Mouse (Mus musculus) forebrain, embryonic 11.5 days (tissue): ENCODE results near the gene Slc25a10. TPM values are rescaled to one million over a fixed set of nuclear protein-coding genes. Genes with fewer than 3 reads are reported as not detected.

Source experiments
- ATAC-seq: fragments of 200-750 bp; cut with Nextera tagmentation; replicated peaks from 2 replicates; pipeline ENCODE4 v1.8.0; 2017; ENCODE audit warnings: moderate TSS enrichment; ENCODE audit not compliant: low FRiP score
- DNase-seq: peaks from one replicate; pipeline ENCODE4 v3.0.0-alpha.2; 2017; ENCODE audit warnings: low spot score
- H3K27ac ChIP-seq: fragments of 300-500 bp; sonication (generic); 2 replicates; pipeline ENCODE4 v1.5.1; 2014; ENCODE audit warnings: low read depth, low read length
- H3K27me3 ChIP-seq: fragments of 300-500 bp; sonication (generic); 2 replicates; pipeline ENCODE4 v1.6.1; 2014; ENCODE audit warnings: mild to moderate bottlenecking, low read length, mixed read lengths; ENCODE audit not compliant: control insufficient read depth, insufficient read depth
- H3K36me3 ChIP-seq: fragments of 300-500 bp; sonication (generic); 2 replicates; pipeline ENCODE4 v1.6.1; 2014; ENCODE audit warnings: mild to moderate bottlenecking, low read length, moderate library complexity, mixed read lengths; ENCODE audit not compliant: control insufficient read depth, insufficient read depth
- H3K4me1 ChIP-seq: fragments of 300-500 bp; sonication (generic); replicated peaks from 2 replicates; pipeline ENCODE4 v1.6.1; 2014; ENCODE audit warnings: low read length, mixed read lengths; ENCODE audit not compliant: control insufficient read depth, insufficient read depth
- H3K4me2 ChIP-seq: fragments of 300-500 bp; sonication (generic); 2 replicates; pipeline ENCODE4 v1.6.1; 2014; ENCODE audit warnings: low read depth, mild to moderate bottlenecking, low read length, moderate library complexity, mixed read lengths; ENCODE audit not compliant: severe bottlenecking
- H3K4me3 ChIP-seq: fragments of 300-500 bp; sonication (generic); 2 replicates; pipeline ENCODE4 v1.5.1; 2014; ENCODE audit warnings: low read depth, low read length
- H3K9ac ChIP-seq: fragments of 300-500 bp; sonication (generic); 2 replicates; pipeline ENCODE4 v1.6.1; 2014; ENCODE audit warnings: low read length
- H3K9me3 ChIP-seq: fragments of 300-500 bp; sonication (generic); 2 replicates; pipeline ENCODE4 v1.6.1; 2016; ENCODE audit warnings: low read length, mixed read lengths; ENCODE audit not compliant: control insufficient read depth
- WGBS: fragments of 180-500 bp; shearing (Covaris S2); extraction: QIAGEN DNeasy Blood & Tissue Kit; methylation state at CpG from one replicate; pipeline ENCODE4 v1.1.7; 2014; 5-methylcytosine and 5-hydroxymethylcytosine counted together
- polyA plus RNA-seq: library from polyadenylated mRNA; unstranded; fragments of >200 nt; fragmentation: Nextera tagmentation; extraction: Ambion mirVana; gene quantifications from 2 replicates; pipeline ENCODE4 v1.2.1, GENCODE M21; 2014

Slc25a10 gene
- polyA plus RNA-seq, 1 experiment from 2014 or later = 50.9 TPM

GRCm38 (mm10) chr11:120467051-120467735 lies 24.4 kb upstream of the Slc25a10 start, which contains the start of gene Arl16:
Arl16 (minus strand) TSS chr11:120467607.
- H3K36me3 ChIP-seq = peaks cover 6% of the 10 kb centered on the region; the same call in 1 of the 2 replicates
- no peaks in the 10 kb centered on the region for H3K27me3 ChIP-seq
- DNase-seq (peak; percentile 98), ATAC-seq (peak; percentile 100)
- peak within 1 kb of the TSS; percentile 59; the same call in 1 of the 2 replicates for H3K27ac ChIP-seq
- no peaks in the 10 kb centered on the region for H3K9me3 ChIP-seq
- H3K9ac ChIP-seq = peak within 1 kb of the TSS; percentile 91
- peak within 1 kb of the TSS; percentile 91 for H3K4me3 ChIP-seq
- WGBS = under 1% methylated on average over 53 of the region's 54 CpGs
- H3K4me1 ChIP-seq = peaks cover 11% of the 10 kb centered on the region
- peak within 1 kb of the TSS; percentile 68 for H3K4me2 ChIP-seq

- H3K4me3 ChIP-seq = peak overlapping the region; percentile 91
- DNase-seq (no peak), ATAC-seq (peak; percentile 68; the same call in 1 of the 2 replicates)
- no peaks in the 10 kb centered on the region for H3K9me3 ChIP-seq
- peak overlapping the region; percentile 12; the same call in 1 of the 2 replicates for H3K27ac ChIP-seq
- 1% methylated on average over 33 of the region's 33 CpGs for WGBS
- H3K9ac ChIP-seq = peak overlapping the region; percentile 86
- H3K4me2 ChIP-seq = peak overlapping the region; percentile 68
- peaks cover 4% of the 10 kb centered on the region; the same call in 1 of the 2 replicates for H3K36me3 ChIP-seq
- peaks cover 11% of the 10 kb centered on the region for H3K4me1 ChIP-seq
- no peaks in the 10 kb centered on the region for H3K27me3 ChIP-seq
These were observed 23.9 kb upstream of the Slc25a10 start for GRCm38 (mm10) chr11:120467736-120468092.

- Histone ChIP-seq H3K4me1 (0 out of 2 replicates have a peak, but pooled peaks cover 4% of the 10 kb centered on the region), H3K4me3 (no peak overlapping the region), H3K9me3 (no peaks in the 10 kb centered on the region), H3K27me3 (no peaks in the 10 kb centered on the region), H3K4me2 (no peak overlapping the region), H3K36me3 (peaks cover 11% of the 10 kb centered on the region), H3K9ac (no peak overlapping the region), H3K27ac (no peak overlapping the region)
- no peak for ATAC-seq
- no peak for DNase-seq
- WGBS = 97% methylated on average over 6 of the region's 6 CpGs
These were observed 19.6 kb upstream of the Slc25a10 start for GRCm38 (mm10) chr11:120472052-120472451.

GRCm38 (mm10) chr11:120483448-120483934 lies 8.1 kb upstream of the Slc25a10 start:
- ATAC-seq (no peak), DNase-seq (no peak)
- Histone ChIP-seq H3K27me3 (no peaks in the 10 kb centered on the region), H3K27ac (peak overlapping the region; percentile 76; the same call in 1 of the 2 replicates), H3K36me3 (peaks cover 17% of the 10 kb centered on the region; the same call in 1 of the 2 replicates), H3K4me3 (no peak overlapping the region), H3K4me2 (peak overlapping the region; percentile 87; the same call in 1 of the 2 replicates), H3K4me1 (peaks cover 10% of the 10 kb centered on the region), H3K9me3 (no peaks in the 10 kb centered on the region), H3K9ac (peak overlapping the region; percentile 94)
- 89% methylated on average over 7 of the region's 7 CpGs for WGBS

- Histone ChIP-seq H3K4me1 (peaks cover 11% of the 10 kb centered on the region), H3K27me3 (no peaks in the 10 kb centered on the region), H3K36me3 (peaks cover 15% of the 10 kb centered on the region; the same call in 1 of the 2 replicates), H3K9ac (peak within 1 kb of the TSS; percentile 94), H3K4me2 (peak within 1 kb of the TSS; percentile 87), H3K4me3 (peak within 1 kb of the TSS; percentile 72), H3K9me3 (no peaks in the 10 kb centered on the region), H3K27ac (peak within 1 kb of the TSS; percentile 76)
- WGBS = under 1% methylated on average over 58 of the region's 60 CpGs
- DNase-seq = peak; percentile 93
- peak; percentile 95 for ATAC-seq
These were observed 7.2 kb upstream of the Slc25a10 start, which contains the start of gene Mrpl12 for GRCm38 (mm10) chr11:120484265-120484981. Mrpl12 (plus strand) TSS chr11:120484613.

GRCm38 (mm10) chr11:120485251-120485650 lies 6.4 kb upstream of the Slc25a10 start:
- ATAC-seq (no peak), DNase-seq (no peak)
- Histone ChIP-seq H3K36me3 (peaks cover 11% of the 10 kb centered on the region; the same call in 1 of the 2 replicates), H3K27ac (peak overlapping the region; percentile 2; the same call in 1 of the 2 replicates), H3K9me3 (no peaks in the 10 kb centered on the region), H3K4me3 (peak overlapping the region; percentile 72), H3K4me1 (peaks cover 12% of the 10 kb centered on the region), H3K4me2 (peak overlapping the region; percentile 87), H3K27me3 (no peaks in the 10 kb centered on the region), H3K9ac (peak overlapping the region; percentile 94)
- 15% methylated on average over 10 of the region's 10 CpGs for WGBS

- peaks cover 27% of the 10 kb centered on the region for H3K4me1 ChIP-seq
- DNase-seq = no peak
- no peak overlapping the region for H3K27ac ChIP-seq
These were observed 3.1 kb upstream of the Slc25a10 start for GRCm38 (mm10) chr11:120488516-120488915.

GRCm38 (mm10) chr11:120489054-120489761 lies 2.4 kb upstream of the Slc25a10 start:
- H3K4me1 ChIP-seq = peaks cover 30% of the 10 kb centered on the region
- no peak for ATAC-seq
- H3K4me3 ChIP-seq = no peak overlapping the region; the same call in 1 of the 2 replicates
- no peak overlapping the region for H3K9ac ChIP-seq
- H3K4me2 ChIP-seq = no peak overlapping the region
- H3K27ac ChIP-seq = no peak overlapping the region
- no peaks in the 10 kb centered on the region for H3K27me3 ChIP-seq
- H3K36me3 ChIP-seq = peaks cover 11% of the 10 kb centered on the region; the same call in 1 of the 2 replicates
- WGBS = 67% methylated on average over 4 of the region's 4 CpGs
- DNase-seq = peak; percentile 75
- no peaks in the 10 kb centered on the region for H3K9me3 ChIP-seq

More at GRCm38 (mm10) chr11:120488516-120488915, 3.1 kb upstream of the Slc25a10 start:
- Histone ChIP-seq H3K9me3 (no peaks in the 10 kb centered on the region), H3K9ac (no peak overlapping the region), H3K36me3 (peaks cover 11% of the 10 kb centered on the region; the same call in 1 of the 2 replicates), H3K27me3 (no peaks in the 10 kb centered on the region), H3K4me3 (no peak overlapping the region), H3K4me2 (no peak overlapping the region)
- ATAC-seq = no peak
- 80% methylated on average over 4 of the region's 4 CpGs for whole genome bisulfite sequencing
